Mouse (Mus musculus) liver, embryonic 16.5 days (tissue): Measurements from ENCODE around the gene Calcrl. TPM values are rescaled to one million over a fixed set of nuclear protein-coding genes. Genes with fewer than 3 reads are reported as not detected.
A peak's percentile ranks its signal among the peaks of the same experiment; 100 is the strongest.
"Not testable (repeated sequence)": the region's sequence is repeated elsewhere in the genome, so short reads cannot be mapped to it uniquely, and the experiment has no call there.

Source experiments
- ATAC-seq: fragments of 200-750 bp; cut with Nextera tagmentation; 2 replicates; pipeline ENCODE4 v1.8.0; 2017; ENCODE audit warnings: low read depth, mild to moderate bottlenecking, moderate number of reproducible peaks, moderate library complexity
- H3K27ac ChIP-seq: fragments of 300-500 bp; sonication (generic); 2 replicates; pipeline ENCODE4 v1.5.1; 2014; ENCODE audit warnings: mild to moderate bottlenecking, low read length
- H3K27me3 ChIP-seq: fragments of 300-500 bp; sonication (generic); 2 replicates; pipeline ENCODE4 v1.6.1; 2014; ENCODE audit warnings: low read depth, low read length, mixed read lengths; ENCODE audit not compliant: control insufficient read depth, insufficient read depth
- H3K36me3 ChIP-seq: fragments of 300-500 bp; sonication (generic); 2 replicates; pipeline ENCODE4 v1.6.1; 2014; ENCODE audit warnings: mild to moderate bottlenecking; ENCODE audit not compliant: control insufficient read depth, insufficient read depth
- H3K4me1 ChIP-seq: fragments of 300-500 bp; sonication (generic); 2 replicates; pipeline ENCODE4 v1.6.1; 2014; ENCODE audit warnings: low read depth, low read length, mixed read lengths; ENCODE audit not compliant: control insufficient read depth
- H3K4me2 ChIP-seq: fragments of 300-500 bp; sonication (generic); 2 replicates; pipeline ENCODE4 v1.6.1; 2014; ENCODE audit warnings: low read depth, low read length, mixed read lengths
- H3K4me3 ChIP-seq: fragments of 300-500 bp; sonication (generic); 2 replicates; pipeline ENCODE4 v1.5.1; 2014; ENCODE audit warnings: low read depth, mild to moderate bottlenecking, low read length
- H3K9ac ChIP-seq: fragments of 300-500 bp; sonication (generic); 2 replicates; pipeline ENCODE4 v1.6.1; 2014; ENCODE audit warnings: low read depth, low read length
- H3K9me3 ChIP-seq: fragments of 300-500 bp; sonication (generic); replicated peaks from 2 replicates; pipeline ENCODE4 v1.6.1; 2016; ENCODE audit warnings: low read length; ENCODE audit not compliant: control insufficient read depth
- WGBS: fragments of 180-500 bp; shearing (Covaris S2); extraction: QIAGEN DNeasy Blood & Tissue Kit; methylation state at CpG from one replicate; pipeline ENCODE4 v1.1.7; 2014; ENCODE audit not compliant: insufficient replicate concordance; 5-methylcytosine and 5-hydroxymethylcytosine counted together
- polyA plus RNA-seq: library from polyadenylated mRNA; unstranded; fragments of >200 nt; fragmentation: Nextera tagmentation; extraction: Ambion mirVana; gene quantifications from 2 replicates; pipeline ENCODE4 v1.2.1, GENCODE M21; 2015

The Calcrl gene
- polyA plus RNA-seq, 1 experiment from 2014 or later = 13.2 TPM

GRCm38 (mm10) chr2:84404834-84405233 lies 20.4 kb downstream of the Calcrl start:
- H3K9me3 ChIP-seq = no peaks in the 10 kb centered on the region
- no peak overlapping the region for H3K27ac ChIP-seq
- H3K36me3 ChIP-seq = no peaks in the 10 kb centered on the region
- 64% methylated on average over 3 of the region's 3 CpGs for WGBS
- ATAC-seq = no peak
- no peaks in the 10 kb centered on the region for H3K27me3 ChIP-seq
- no peak overlapping the region for H3K4me2 ChIP-seq
- no peak overlapping the region for H3K9ac ChIP-seq
- H3K4me1 ChIP-seq = no peaks in the 10 kb centered on the region; the same call in 1 of the 2 replicates
- no peak overlapping the region for H3K4me3 ChIP-seq

GRCm38 (mm10) chr2:84402713-84403112 lies 22.5 kb downstream of the Calcrl start:
- ATAC-seq = no peak
- no peaks in the 10 kb centered on the region; the same call in 1 of the 2 replicates for H3K4me1 ChIP-seq
- H3K36me3 ChIP-seq = no peaks in the 10 kb centered on the region
- 74% methylated on average over 3 of the region's 3 CpGs for WGBS
- no peak overlapping the region for H3K4me3 ChIP-seq
- no peaks in the 10 kb centered on the region for H3K27me3 ChIP-seq
- no peak overlapping the region for H3K9ac ChIP-seq
- no peaks in the 10 kb centered on the region for H3K9me3 ChIP-seq
- no peak overlapping the region for H3K4me2 ChIP-seq
- no peak overlapping the region for H3K27ac ChIP-seq

DNA sequence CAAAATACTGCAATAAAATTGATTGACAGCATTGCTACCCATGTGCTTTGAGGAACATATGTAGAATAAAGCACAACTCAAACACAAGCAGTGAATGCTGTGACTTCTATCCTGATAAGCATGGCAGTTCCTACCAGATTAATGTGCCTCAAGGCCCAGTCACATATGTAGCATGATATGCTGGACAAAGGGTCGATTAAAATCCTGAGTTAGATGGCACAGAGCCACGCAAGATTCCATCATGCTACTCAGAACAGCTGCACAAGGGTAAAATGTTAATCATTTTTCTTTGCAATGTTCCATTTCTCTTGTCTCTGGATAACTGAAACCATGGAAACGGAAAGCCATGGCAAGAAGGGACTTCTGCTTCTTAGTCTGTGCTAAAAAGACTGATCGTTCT lies 28.7 kb downstream of the Calcrl start:
- ATAC-seq = no peak
- H3K4me2 ChIP-seq = no peak overlapping the region
- no peaks in the 10 kb centered on the region for H3K9me3 ChIP-seq
- H3K9ac ChIP-seq = no peak overlapping the region
- 66% methylated on average over 4 of the region's 4 CpGs for WGBS
- H3K27ac ChIP-seq = no peak overlapping the region
- no peaks in the 10 kb centered on the region for H3K4me1 ChIP-seq
- H3K27me3 ChIP-seq = no peaks in the 10 kb centered on the region
- H3K36me3 ChIP-seq = no peaks in the 10 kb centered on the region
- H3K4me3 ChIP-seq = no peak overlapping the region

DNA sequence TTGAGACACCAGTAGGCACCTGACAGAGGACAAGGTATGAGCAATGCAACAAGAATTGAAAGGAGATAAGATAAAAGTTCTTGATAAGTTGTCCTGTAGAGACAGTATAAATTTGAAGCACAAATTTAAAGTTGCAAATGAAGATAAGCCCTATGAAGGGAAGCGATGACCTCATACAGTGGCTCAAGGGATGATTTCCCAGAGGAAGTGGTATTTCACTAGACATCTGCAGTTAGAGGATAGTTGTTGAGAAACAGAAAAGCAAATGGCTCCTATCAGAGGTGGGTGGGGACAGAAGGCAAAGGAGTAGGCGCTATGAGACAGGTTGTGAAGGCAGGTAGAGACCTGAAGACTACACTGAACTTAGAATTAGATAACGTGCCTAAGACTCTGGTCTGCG lies 32.0 kb downstream of the Calcrl start:
- Histone ChIP-seq H3K4me2 (no peak overlapping the region), H3K9me3 (no peaks in the 10 kb centered on the region), H3K27me3 (no peaks in the 10 kb centered on the region), H3K27ac (no peak overlapping the region), H3K4me1 (no peaks in the 10 kb centered on the region), H3K9ac (no peak overlapping the region), H3K4me3 (no peak overlapping the region), H3K36me3 (no peaks in the 10 kb centered on the region)
- 45% methylated on average over 4 of the region's 4 CpGs for WGBS
- ATAC-seq = no peak

DNA sequence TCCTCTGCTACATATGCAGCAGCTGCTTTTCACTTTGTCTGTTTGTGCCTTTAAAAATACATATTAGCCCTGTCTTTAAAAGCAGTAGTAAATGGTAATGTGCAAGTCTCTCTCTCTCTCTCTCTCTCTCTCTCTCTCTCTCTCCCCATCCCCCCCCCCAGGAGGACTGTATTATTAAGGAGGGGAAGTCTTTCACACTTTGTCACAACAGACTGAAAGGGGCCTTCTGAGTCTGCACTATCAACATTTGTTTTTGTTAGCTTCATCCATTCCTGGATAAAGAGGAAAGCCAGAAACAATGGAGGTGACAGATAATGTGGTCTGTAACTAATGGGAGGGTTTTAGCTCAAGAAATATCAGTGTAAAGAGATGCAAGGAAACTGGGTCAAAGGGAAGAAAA lies 36.1 kb downstream of the Calcrl start:
- Histone ChIP-seq H3K36me3 (no peaks in the 10 kb centered on the region), H3K27me3 (no peaks in the 10 kb centered on the region), H3K4me1 (peaks cover 4% of the 10 kb centered on the region), H3K4me2 (no peak overlapping the region), H3K4me3 (no peak overlapping the region), H3K27ac (no peak overlapping the region), H3K9me3 (no peaks in the 10 kb centered on the region), H3K9ac (no peak overlapping the region)
- no peak for ATAC-seq

DNA sequence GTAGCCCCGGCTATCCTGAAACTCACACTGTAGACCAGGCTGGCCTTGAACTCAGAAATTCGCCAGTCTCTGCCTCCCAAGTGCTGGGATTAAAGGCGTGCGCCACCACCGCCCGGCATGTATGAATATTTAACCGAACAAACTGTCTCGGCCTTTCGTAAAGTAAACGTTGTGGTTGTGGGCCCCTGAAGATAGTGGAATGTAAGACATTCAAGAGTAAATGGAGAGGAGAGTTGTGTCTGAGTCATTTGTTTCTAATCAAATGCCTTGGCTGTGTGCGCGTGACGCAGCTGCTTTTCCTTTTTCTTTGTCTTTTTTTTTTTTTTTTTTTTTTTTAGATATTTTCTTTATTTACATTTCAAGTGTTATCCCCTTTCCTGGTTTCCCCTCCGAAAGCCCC lies 36.7 kb downstream of the Calcrl start:
- H3K36me3 ChIP-seq, H3K4me2 ChIP-seq, H3K27ac ChIP-seq, H3K4me1 ChIP-seq, ATAC-seq, H3K9ac ChIP-seq, H3K9me3 ChIP-seq, H3K4me3 ChIP-seq, H3K27me3 ChIP-seq: not testable (repeated sequence)
- 65% methylated on average over 14 of the region's 14 CpGs for WGBS

DNA sequence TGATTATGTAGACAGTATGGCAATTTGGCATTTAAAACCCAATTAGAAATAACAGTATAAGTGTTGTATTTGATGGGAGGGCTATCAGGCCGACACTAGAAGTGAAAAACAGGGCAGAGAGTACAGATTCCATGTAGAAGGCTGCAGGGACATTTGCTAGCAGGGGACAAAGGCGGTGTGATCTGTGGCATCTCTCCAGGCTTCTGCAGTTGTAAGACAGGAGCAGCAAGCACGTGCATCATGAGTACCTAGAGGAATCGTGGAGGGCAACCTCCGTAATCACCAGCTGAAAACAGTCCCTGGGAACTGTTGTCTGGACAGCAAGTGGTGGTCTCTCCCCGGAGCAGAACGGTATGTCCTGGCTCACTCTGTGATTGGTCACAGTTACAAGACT lies 37.2 kb downstream of the Calcrl start:
- ATAC-seq = no peak
- peak overlapping the region; percentile 34; the same call in 1 of the 2 replicates for H3K9ac ChIP-seq

GRCm38 (mm10) chr2:84387394-84388022 lies 37.7 kb downstream of the Calcrl start:
- H3K27me3 ChIP-seq = no peaks in the 10 kb centered on the region
- peak overlapping the region; percentile 34 for H3K9ac ChIP-seq
- H3K9me3 ChIP-seq = no peaks in the 10 kb centered on the region
- ATAC-seq = no peak
- peak overlapping the region; percentile 37 for H3K4me3 ChIP-seq
- H3K36me3 ChIP-seq = no peaks in the 10 kb centered on the region
- 25% methylated on average over 11 of the region's 11 CpGs for WGBS
- H3K27ac ChIP-seq = peak overlapping the region; percentile 64; the same call in 1 of the 2 replicates
- H3K4me1 ChIP-seq = peaks cover 12% of the 10 kb centered on the region
- peak overlapping the region; percentile 53 for H3K4me2 ChIP-seq

More for the DNA sequence above, 37.2 kb downstream of the Calcrl start:
- Histone ChIP-seq H3K36me3 (no peaks in the 10 kb centered on the region), H3K27ac (peak overlapping the region; percentile 64; the same call in 1 of the 2 replicates), H3K4me1 (peaks cover 12% of the 10 kb centered on the region), H3K9me3 (no peaks in the 10 kb centered on the region), H3K4me3 (peak overlapping the region; percentile 37), H3K27me3 (no peaks in the 10 kb centered on the region), H3K4me2 (peak overlapping the region; percentile 53)
- WGBS = 51% methylated on average over 7 of the region's 7 CpGs

DNA sequence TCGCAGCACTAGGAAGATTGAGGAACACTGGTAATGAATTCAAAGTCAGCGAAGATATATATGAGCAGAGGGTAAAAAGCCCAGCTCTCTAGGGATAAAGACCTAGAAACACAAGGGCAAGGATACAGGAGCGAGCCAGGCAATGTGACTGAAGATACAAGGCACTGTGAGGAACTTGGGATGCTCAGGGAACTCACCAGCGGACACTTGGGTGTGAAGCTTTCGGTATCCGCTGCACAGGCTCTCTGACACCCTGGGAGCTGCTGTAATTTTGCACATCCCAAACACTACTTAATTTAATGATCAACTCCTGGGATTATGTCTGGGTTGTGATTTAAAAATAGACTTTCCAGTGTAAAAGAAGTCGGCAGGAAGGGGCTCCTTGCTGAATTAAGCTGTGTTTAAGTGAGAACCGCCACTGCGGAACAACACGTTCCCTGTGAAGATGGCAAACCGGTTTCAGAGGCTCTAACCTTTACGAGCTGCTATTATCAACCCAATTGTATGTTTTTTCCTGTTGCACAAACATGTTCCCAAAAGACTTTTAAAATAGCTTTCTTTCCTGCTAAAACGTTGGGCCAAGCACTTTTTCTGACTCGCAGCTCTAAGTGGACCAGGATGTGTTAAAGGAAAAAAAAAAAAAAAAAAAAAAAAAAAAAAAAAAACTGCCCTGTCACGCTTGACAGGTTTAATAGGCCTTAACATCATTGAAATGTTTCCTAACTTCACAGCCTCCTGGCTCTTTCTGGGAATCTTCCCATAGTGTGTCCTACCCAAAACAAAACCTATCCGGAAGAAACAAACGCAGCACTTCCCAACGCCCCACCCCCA lies 38.4 kb downstream of the Calcrl start:
- H3K36me3 ChIP-seq = no peaks in the 10 kb centered on the region
- no peaks in the 10 kb centered on the region for H3K9me3 ChIP-seq
- ATAC-seq = no peak
- peaks cover 12% of the 10 kb centered on the region for H3K4me1 ChIP-seq
- H3K27me3 ChIP-seq = no peaks in the 10 kb centered on the region
- peak overlapping the region; percentile 53 for H3K4me2 ChIP-seq
- peak overlapping the region; percentile 37 for H3K4me3 ChIP-seq
- H3K27ac ChIP-seq = 0 out of 2 replicates have a peak overlapping the region, but pooled peaks have one; percentile 26
- H3K9ac ChIP-seq = no peak overlapping the region
- WGBS = 61% methylated on average over 18 of the region's 18 CpGs
